Mouse (Mus musculus) cortical plate, adult 2 months (tissue): ENCODE results near the gene Btrc.

Experiments
- CTCF ChIP-seq: fragments of 200-500 bp; IDR thresholded peaks from 2 replicates; pipeline ENCODE4 v1.5.1; 2011; ENCODE audit warnings: mild to moderate bottlenecking, control low read depth, low read length; ENCODE audit not compliant: insufficient read depth; ENCODE audit errors: extremely low read depth
- POLR2A ChIP-seq: fragments of 200-500 bp; IDR thresholded peaks from 2 replicates; pipeline ENCODE4 v1.6.1; 2011; ENCODE audit warnings: mild to moderate bottlenecking, low read length, control low read depth; ENCODE audit not compliant: insufficient read depth; ENCODE audit errors: extremely low read depth

GRCm38 (mm10) chr19:45343941-45344340 is 19.6 kb upstream of the Btrc start:
- TF ChIP-seq CTCF (no peak), POLR2A (no peak)
